Mouse (Mus musculus) midbrain, embryonic 12.5 days (tissue): Measurements from ENCODE around the gene Insr. TPM values are rescaled to one million over a fixed set of nuclear protein-coding genes. Genes with fewer than 3 reads are reported as not detected.

Source experiments
- ATAC-seq: fragments of 200-750 bp; cut with Nextera tagmentation; 2 replicates; pipeline ENCODE4 v1.8.0; 2017; ENCODE audit warnings: low read depth, moderate TSS enrichment, moderate library complexity; ENCODE audit not compliant: low FRiP score
- H3K27ac ChIP-seq: fragments of 300-500 bp; sonication (generic); replicated peaks from 2 replicates; pipeline ENCODE4 v1.5.1; 2016; ENCODE audit warnings: mild to moderate bottlenecking
- H3K27me3 ChIP-seq: fragments of 300-500 bp; sonication (generic); 2 replicates; pipeline ENCODE4 v1.6.1; 2016; ENCODE audit warnings: mild to moderate bottlenecking
- H3K36me3 ChIP-seq: fragments of 300-500 bp; sonication (generic); 2 replicates; pipeline ENCODE4 v1.6.1; 2016
- H3K4me1 ChIP-seq: fragments of 300-500 bp; sonication (generic); 2 replicates; pipeline ENCODE4 v1.6.1; 2016
- H3K4me2 ChIP-seq: fragments of 300-500 bp; sonication (generic); replicated peaks from 2 replicates; pipeline ENCODE4 v1.6.1; 2016; ENCODE audit warnings: mild to moderate bottlenecking, moderate library complexity
- H3K4me3 ChIP-seq: fragments of 300-500 bp; sonication (generic); 2 replicates; pipeline ENCODE4 v1.5.1; 2016; ENCODE audit warnings: mild to moderate bottlenecking
- H3K9ac ChIP-seq: fragments of 300-500 bp; sonication (generic); replicated peaks from 2 replicates; pipeline ENCODE4 v1.6.1; 2016; ENCODE audit warnings: mild to moderate bottlenecking, moderate library complexity
- H3K9me3 ChIP-seq: fragments of 300-500 bp; sonication (generic); 2 replicates; pipeline ENCODE4 v1.6.1; 2016; ENCODE audit warnings: mild to moderate bottlenecking
- WGBS: fragments of 180-500 bp; shearing (Covaris S2); methylation state at CpG from one replicate; pipeline ENCODE4 v1.1.7; 2016; 5-methylcytosine and 5-hydroxymethylcytosine counted together
- polyA plus RNA-seq: library from polyadenylated mRNA; unstranded; fragments of >200 nt; fragmentation: Nextera tagmentation; extraction: Ambion mirVana; gene quantifications from 2 replicates; pipeline ENCODE4 v1.2.1, GENCODE M21; 2016

The Insr gene
- polyA plus RNA-seq, 1 experiment from 2014 or later: 46.7 TPM

GRCm38 (mm10) chr8:3225731-3226130 is 53.7 kb downstream of the Insr start:
- H3K4me1 ChIP-seq: peaks cover 10% of the 10 kb centered on the region; the same call in 1 of the 2 replicates
- no peak overlapping the region for H3K9ac ChIP-seq
- no peaks in the 10 kb centered on the region for H3K36me3 ChIP-seq
- 82% methylated on average over 1 of the region's 1 CpGs for WGBS
- no peak overlapping the region for H3K27ac ChIP-seq
- no peaks in the 10 kb centered on the region for H3K9me3 ChIP-seq
- no peak overlapping the region for H3K4me3 ChIP-seq
- H3K27me3 ChIP-seq: no peaks in the 10 kb centered on the region
- ATAC-seq: no peak
- no peak overlapping the region for H3K4me2 ChIP-seq

DNA sequence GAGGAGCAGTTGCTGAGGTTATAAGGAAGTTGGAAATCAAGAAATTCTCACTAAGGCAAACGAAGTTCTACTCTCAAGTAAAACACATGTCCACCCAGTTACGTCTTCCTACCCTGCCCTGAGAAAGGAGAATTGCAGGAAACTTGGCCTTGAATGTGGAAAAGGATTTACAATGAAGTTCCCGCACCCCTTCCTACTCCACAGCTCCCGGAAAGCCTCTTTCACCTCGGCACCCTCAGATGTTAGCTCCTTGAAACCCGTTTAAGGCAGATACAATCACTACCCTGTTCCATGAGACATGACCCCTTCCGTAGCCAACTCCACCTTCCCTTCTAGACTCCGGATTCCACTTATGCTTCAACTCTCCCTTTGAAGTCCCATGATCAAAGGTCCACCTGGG is 54.2 kb downstream of the Insr start:
- Histone ChIP-seq H3K9me3 (no peaks in the 10 kb centered on the region), H3K4me2 (no peak overlapping the region), H3K4me1 (peaks cover 13% of the 10 kb centered on the region; the same call in 1 of the 2 replicates), H3K9ac (no peak overlapping the region), H3K27me3 (no peaks in the 10 kb centered on the region), H3K36me3 (no peaks in the 10 kb centered on the region), H3K4me3 (no peak overlapping the region), H3K27ac (no peak overlapping the region)
- ATAC-seq: no peak
- 82% methylated on average over 8 of the region's 8 CpGs for WGBS

DNA sequence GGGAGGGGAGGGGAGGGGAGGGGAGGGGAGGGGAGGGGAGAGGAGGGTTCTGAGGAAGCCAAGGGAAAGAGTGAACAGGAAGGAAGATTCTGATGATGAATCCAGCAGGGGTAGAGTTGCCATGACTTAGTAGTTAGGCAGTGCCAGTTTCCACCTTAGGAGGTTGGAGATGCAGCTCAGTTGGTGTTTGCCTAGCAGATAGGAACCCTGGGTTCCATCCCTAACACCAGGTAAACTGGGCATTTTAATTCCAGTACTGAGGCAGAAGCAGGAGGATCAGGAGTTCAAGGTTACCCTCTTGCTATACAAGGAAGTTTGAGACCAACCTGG is 56.8 kb downstream of the Insr start:
- Histone ChIP-seq H3K9ac (no peak overlapping the region), H3K9me3 (no peaks in the 10 kb centered on the region), H3K27me3 (no peaks in the 10 kb centered on the region), H3K36me3 (no peaks in the 10 kb centered on the region), H3K27ac (no peak overlapping the region), H3K4me1 (peaks cover 13% of the 10 kb centered on the region; the same call in 1 of the 2 replicates), H3K4me3 (no peak overlapping the region), H3K4me2 (no peak overlapping the region)
- ATAC-seq: no peak

DNA sequence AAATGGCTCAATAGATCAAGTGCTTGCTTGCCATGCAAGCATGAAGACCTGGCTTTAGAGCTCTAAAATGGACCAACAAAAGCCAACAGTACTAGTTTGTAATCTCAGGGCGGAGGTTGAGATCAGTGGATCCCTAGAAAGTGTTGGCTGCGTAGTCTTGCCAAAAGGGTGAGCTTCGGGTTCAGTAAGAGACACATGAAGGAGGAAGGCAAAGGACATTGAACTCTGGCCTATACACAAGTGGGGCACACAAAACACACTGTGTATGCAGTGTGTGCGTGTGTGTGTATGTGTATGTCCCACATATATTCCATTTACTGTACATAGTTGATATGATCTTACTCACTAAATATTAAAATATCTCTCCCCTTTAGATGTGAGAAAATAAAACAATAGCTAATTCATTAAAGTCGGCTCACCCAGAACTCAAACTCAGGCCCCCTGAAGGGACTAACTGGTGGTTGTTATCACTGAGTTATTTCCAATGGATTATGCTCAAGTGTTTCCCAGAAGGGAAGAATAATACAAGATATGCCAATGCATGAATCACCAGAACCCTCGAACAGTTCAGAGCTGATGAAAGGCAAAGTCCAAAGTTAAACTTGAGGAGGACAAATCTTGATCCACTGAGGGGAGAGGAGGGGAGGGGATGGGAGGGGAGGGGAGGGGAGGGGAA is 57.3 kb downstream of the Insr start:
- Histone ChIP-seq H3K9ac (peak overlapping the region; percentile 76), H3K36me3 (no peaks in the 10 kb centered on the region), H3K4me3 (peak overlapping the region; percentile 55), H3K4me2 (peak overlapping the region; percentile 75), H3K27ac (peak overlapping the region; percentile 84; the same call in 1 of the 2 replicates), H3K9me3 (no peaks in the 10 kb centered on the region), H3K27me3 (no peaks in the 10 kb centered on the region), H3K4me1 (peaks cover 13% of the 10 kb centered on the region; the same call in 1 of the 2 replicates)
- no peak for ATAC-seq
- 80% methylated on average over 6 of the region's 6 CpGs for WGBS

DNA sequence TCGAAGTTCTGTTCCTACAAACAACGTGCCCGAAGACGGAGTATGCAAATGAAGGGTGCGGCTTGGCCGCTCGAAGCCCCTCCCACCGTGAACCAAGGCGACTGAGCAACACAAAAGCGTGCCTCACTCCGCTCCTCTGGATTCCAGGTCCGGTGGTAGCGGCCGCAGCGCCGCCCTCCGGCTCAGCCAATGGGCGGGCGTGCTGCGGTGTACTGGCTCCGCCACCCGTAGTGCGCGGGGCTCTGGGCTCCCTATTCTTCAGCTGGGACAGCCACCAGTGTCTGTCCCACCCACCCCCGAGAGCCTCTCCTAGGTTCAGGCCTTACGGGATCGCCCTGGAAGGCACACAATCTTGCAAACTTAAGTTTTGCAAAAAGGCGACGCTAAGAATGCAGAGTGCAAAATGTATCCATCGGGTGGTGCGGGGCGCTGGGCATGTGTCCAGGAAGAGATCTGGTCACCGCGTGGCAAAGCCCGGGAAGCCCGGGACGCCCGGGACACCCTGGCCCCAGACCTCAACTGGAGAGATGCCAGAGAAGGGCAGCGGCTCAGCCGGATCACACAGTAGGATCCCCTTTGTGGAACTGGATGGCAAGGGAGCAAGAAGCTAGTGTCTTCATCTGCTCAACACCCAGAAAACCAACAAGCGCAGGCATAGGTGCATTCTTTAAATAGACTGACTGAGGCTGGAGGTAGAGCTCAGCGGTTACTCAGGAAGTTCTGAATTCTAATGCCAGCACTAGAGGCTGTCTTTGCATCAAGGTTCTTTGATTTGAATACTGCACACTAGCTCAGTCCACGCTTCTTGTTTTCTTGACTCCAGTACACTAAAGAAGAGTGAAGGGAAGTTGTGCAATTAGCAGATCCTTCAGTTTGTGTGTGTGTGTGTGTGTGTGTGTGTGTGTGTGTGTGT is 58.1 kb downstream of the Insr start:
- WGBS: 2% methylated on average over 43 of the region's 43 CpGs
- Histone ChIP-seq H3K27ac (peak overlapping the region; percentile 84), H3K4me1 (peaks cover 13% of the 10 kb centered on the region; the same call in 1 of the 2 replicates)

DNA sequence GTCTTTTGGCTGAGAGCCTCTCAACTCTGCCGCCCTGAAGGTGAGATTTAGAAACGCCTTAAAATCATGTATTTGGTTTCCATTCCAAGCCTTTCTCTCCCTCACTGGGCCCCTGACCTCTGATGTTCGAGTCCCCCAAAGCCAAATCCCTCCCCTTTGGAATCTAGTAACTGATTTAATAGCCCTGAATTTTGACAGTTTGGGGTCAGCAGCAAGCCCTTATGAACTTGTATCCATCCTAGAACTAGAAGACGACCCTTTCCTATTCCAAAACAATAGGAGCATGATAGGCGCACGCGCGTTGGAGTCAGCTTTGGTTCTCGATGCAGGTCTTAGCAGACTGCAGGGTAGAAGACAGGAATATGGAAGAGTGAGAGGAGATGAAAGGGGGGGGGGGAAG is 58.9 kb downstream of the Insr start:
- 7% methylated on average over 9 of the region's 9 CpGs for WGBS
- peak; percentile 63 for ATAC-seq
- peak overlapping the region; percentile 55 for H3K4me3 ChIP-seq

More for the DNA sequence above, 58.1 kb downstream of the Insr start:
- Histone ChIP-seq H3K36me3 (no peaks in the 10 kb centered on the region), H3K4me2 (peak overlapping the region; percentile 75), H3K4me3 (peak overlapping the region; percentile 55), H3K27me3 (no peaks in the 10 kb centered on the region), H3K9ac (peak overlapping the region; percentile 76), H3K9me3 (no peaks in the 10 kb centered on the region)
- ATAC-seq: peak; percentile 99

GRCm38 (mm10) chr8:3219921-3220411 is 59.5 kb downstream of the Insr start:
- Histone ChIP-seq H3K36me3 (no peaks in the 10 kb centered on the region), H3K4me2 (peak overlapping the region; percentile 75; the same call in 1 of the 2 replicates), H3K9me3 (no peaks in the 10 kb centered on the region), H3K4me3 (no peak overlapping the region), H3K27ac (peak overlapping the region; percentile 84; the same call in 1 of the 2 replicates), H3K4me1 (peaks cover 13% of the 10 kb centered on the region; the same call in 1 of the 2 replicates), H3K9ac (peak overlapping the region; percentile 76; the same call in 1 of the 2 replicates), H3K27me3 (no peaks in the 10 kb centered on the region)
- 94% methylated on average over 12 of the region's 12 CpGs for WGBS
- ATAC-seq: no peak

More for the DNA sequence above, 58.9 kb downstream of the Insr start:
- H3K4me2 ChIP-seq: peak overlapping the region; percentile 75
- peaks cover 13% of the 10 kb centered on the region; the same call in 1 of the 2 replicates for H3K4me1 ChIP-seq
- peak overlapping the region; percentile 84 for H3K27ac ChIP-seq
- H3K36me3 ChIP-seq: no peaks in the 10 kb centered on the region
- H3K9me3 ChIP-seq: no peaks in the 10 kb centered on the region
- H3K27me3 ChIP-seq: no peaks in the 10 kb centered on the region
- H3K9ac ChIP-seq: peak overlapping the region; percentile 76

- Histone ChIP-seq H3K9me3 (no peaks in the 10 kb centered on the region), H3K4me3 (no peak overlapping the region), H3K4me2 (no peak overlapping the region), H3K27ac (no peak overlapping the region), H3K9ac (no peak overlapping the region), H3K4me1 (peaks cover 13% of the 10 kb centered on the region; the same call in 1 of the 2 replicates), H3K27me3 (no peaks in the 10 kb centered on the region), H3K36me3 (no peaks in the 10 kb centered on the region)
- no peak for ATAC-seq
- WGBS: 80% methylated on average over 3 of the region's 3 CpGs
These were observed 60.2 kb downstream of the Insr start for GRCm38 (mm10) chr8:3219266-3219665.

DNA sequence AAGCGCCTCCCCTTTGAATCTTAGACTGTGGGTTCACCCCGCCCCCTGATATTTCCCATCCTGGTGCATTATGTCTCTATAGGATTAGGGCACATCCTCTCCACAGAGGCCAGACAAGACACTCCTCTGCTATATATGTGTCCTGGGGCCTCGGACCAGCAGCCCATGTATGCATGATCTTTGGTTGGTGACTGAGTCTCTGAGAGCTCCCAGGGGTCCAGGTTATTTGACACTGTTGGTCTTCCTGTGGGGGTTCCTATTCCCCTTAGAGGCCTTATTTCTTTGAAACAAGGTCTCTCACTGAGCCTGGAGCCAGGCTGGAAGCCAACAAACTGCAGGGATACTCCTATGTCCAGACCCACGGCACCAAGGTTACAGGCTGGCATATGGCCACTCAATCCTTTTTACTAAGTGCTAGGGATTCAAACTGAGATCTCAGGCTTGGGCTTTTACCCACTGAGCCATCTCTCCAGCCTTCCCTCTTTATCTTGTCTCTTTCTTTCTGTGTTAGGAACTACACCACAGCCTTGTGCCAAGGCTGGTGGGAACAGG is 62.8 kb downstream of the Insr start:
- no peaks in the 10 kb centered on the region for H3K36me3 ChIP-seq
- H3K4me3 ChIP-seq: no peak overlapping the region
- WGBS: 73% methylated on average over 4 of the region's 4 CpGs
- peaks cover 6% of the 10 kb centered on the region; the same call in 1 of the 2 replicates for H3K4me1 ChIP-seq
- no peak for ATAC-seq
- no peaks in the 10 kb centered on the region for H3K9me3 ChIP-seq
- H3K4me2 ChIP-seq: no peak overlapping the region
- no peaks in the 10 kb centered on the region for H3K27me3 ChIP-seq
- no peak overlapping the region for H3K27ac ChIP-seq
- H3K9ac ChIP-seq: no peak overlapping the region

GRCm38 (mm10) chr8:3215561-3215960 is 63.9 kb downstream of the Insr start:
- Histone ChIP-seq H3K4me2 (no peak overlapping the region), H3K9ac (no peak overlapping the region), H3K4me3 (no peak overlapping the region), H3K27me3 (no peaks in the 10 kb centered on the region), H3K36me3 (0 out of 2 replicates have a peak, but pooled peaks cover 2% of the 10 kb centered on the region), H3K9me3 (no peaks in the 10 kb centered on the region), H3K4me1 (0 out of 2 replicates have a peak, but pooled peaks cover 3% of the 10 kb centered on the region), H3K27ac (no peak overlapping the region)
- no peak for ATAC-seq

GRCm38 (mm10) chr8:3214601-3215000 is 64.8 kb downstream of the Insr start:
- no peak overlapping the region for H3K4me3 ChIP-seq
- no peak overlapping the region for H3K27ac ChIP-seq
- no peak for ATAC-seq
- H3K4me1 ChIP-seq: no peaks in the 10 kb centered on the region
- H3K9ac ChIP-seq: no peak overlapping the region
- WGBS: 90% methylated on average over 1 of the region's 1 CpGs
- peaks cover 8% of the 10 kb centered on the region; the same call in 1 of the 2 replicates for H3K36me3 ChIP-seq
- H3K9me3 ChIP-seq: no peaks in the 10 kb centered on the region
- no peaks in the 10 kb centered on the region for H3K27me3 ChIP-seq
- H3K4me2 ChIP-seq: no peak overlapping the region
